In genomic region chr4:102895866-102896265, GRCm38 (mm10) we compare ENCODE assay signal across 19 mouse cellular contexts.
"Had no signal": no experiment of that assay in that cellular context is flagged by ENCODE, and none has a peak within 500 bp of the region (broad histone marks: within the 10 kb centered on the region; RNA-seq: fewer than 3 reads in every experiment).

No protein-coding gene starts in this region.

- H3K36me3 ChIP-seq: midbrain, embryonic 10.5 days had no signal

- H3K4me1 ChIP-seq: midbrain, embryonic 10.5 days; midbrain, embryonic 12.5 days; neural tube, embryonic 13.5 days; neural tube, embryonic 15.5 days had no signal

- H3K27me3 ChIP-seq: midbrain, embryonic 12.5 days; neural tube, embryonic 13.5 days; neural tube, embryonic 15.5 days had no signal

- ATAC-seq: midbrain, embryonic 16.5 days had no signal

- H3K4me3 ChIP-seq: midbrain, embryonic 10.5 days; midbrain, embryonic 12.5 days; myocyte; neural tube, embryonic 13.5 days; neural tube, embryonic 15.5 days had no signal

- H3K4me2 ChIP-seq: lung, embryonic 14.5 days; midbrain, embryonic 12.5 days; neural tube, embryonic 13.5 days; neural tube, embryonic 15.5 days had no signal

- H3K9ac ChIP-seq: lung, embryonic 14.5 days; midbrain, embryonic 12.5 days; neural tube, embryonic 13.5 days; neural tube, embryonic 15.5 days had no signal

- DNase-seq: lung, adult 18-20 months; lung, embryonic 14.5 days; lung, postnatal 10 days; lung, postnatal 4 days; midbrain, embryonic 14.5 days; retina, postnatal 1 day; right cerebral cortex, adult 18-20 months; right cerebral cortex, postnatal 25 days; right cerebral cortex, postnatal 4 days; spleen, adult 18-20 months; thymus, adult 18-20 months; thymus, postnatal 25 days; thymus, postnatal 4 days had no signal

- H3K27ac ChIP-seq: midbrain, embryonic 10.5 days; midbrain, embryonic 12.5 days; neural tube, embryonic 13.5 days; neural tube, embryonic 15.5 days had no signal
